Mouse (Mus musculus): ENCODE measurements around the gene Ski. TPM values are rescaled to one million over a fixed set of nuclear protein-coding genes. Genes with fewer than 3 reads are reported as not detected.

The Ski gene
- polyA plus RNA-seq, 1 experiment from 2014 or later = 14.5 TPM

- 79% methylated on average over 9 of the region's 9 CpGs for WGBS
- H3K4me1 ChIP-seq (ENCODE audit: insufficient read depth, low read length) = peaks cover 86% of the 10 kb centered on the region
- no peak for ATAC-seq (ENCODE audit: low FRiP score, low TSS enrichment)
Measured at GRCm38 (mm10) chr4:155185845-155186244, 36.5 kb downstream of the Ski start.

GRCm38 (mm10) chr4:155184248-155185070 is 37.9 kb downstream of the Ski start:
- no peaks in the 10 kb centered on the region for H3K27me3 ChIP-seq (ENCODE audit: insufficient read depth, low read length)
- no peaks in the 10 kb centered on the region for H3K9me3 ChIP-seq (ENCODE audit: low read length)
- H3K4me1 ChIP-seq (ENCODE audit: insufficient read depth, low read length) = peaks cover 79% of the 10 kb centered on the region
- no peaks in the 10 kb centered on the region for H3K36me3 ChIP-seq (ENCODE audit: insufficient read depth, low read length)
- 71% methylated on average over 18 of the region's 18 CpGs for WGBS
- no peak overlapping the region for H3K4me3 ChIP-seq (ENCODE audit: low read length)
- H3K9ac ChIP-seq (replicated peaks; ENCODE audit: low read length) = no peak overlapping the region
- H3K27ac ChIP-seq (ENCODE audit: low read length) = no peak overlapping the region; the same call in 1 of the 2 replicates
- no peak for ATAC-seq (ENCODE audit: low FRiP score, low TSS enrichment)
- H3K4me2 ChIP-seq (replicated peaks; ENCODE audit: low read depth, low read length) = no peak overlapping the region

More at GRCm38 (mm10) chr4:155185845-155186244, 36.5 kb downstream of the Ski start:
- Histone ChIP-seq H3K36me3 (ENCODE audit: insufficient read depth, low read length) (no peaks in the 10 kb centered on the region), H3K4me2 (replicated peaks; ENCODE audit: low read depth, low read length) (no peak overlapping the region), H3K27ac (ENCODE audit: low read length) (no peak overlapping the region), H3K27me3 (ENCODE audit: insufficient read depth, low read length) (no peaks in the 10 kb centered on the region), H3K4me3 (ENCODE audit: low read length) (no peak overlapping the region), H3K9me3 (ENCODE audit: low read length) (no peaks in the 10 kb centered on the region), H3K9ac (replicated peaks; ENCODE audit: low read length) (no peak overlapping the region)

GRCm38 (mm10) chr4:155183201-155183600 is 39.2 kb downstream of the Ski start:
- Histone ChIP-seq H3K9me3 (ENCODE audit: low read length) (no peaks in the 10 kb centered on the region), H3K27me3 (ENCODE audit: insufficient read depth, low read length) (no peaks in the 10 kb centered on the region), H3K9ac (replicated peaks; ENCODE audit: low read length) (no peak overlapping the region), H3K4me1 (ENCODE audit: insufficient read depth, low read length) (peaks cover 79% of the 10 kb centered on the region), H3K36me3 (ENCODE audit: insufficient read depth, low read length) (no peaks in the 10 kb centered on the region), H3K27ac (ENCODE audit: low read length) (no peak overlapping the region), H3K4me2 (replicated peaks; ENCODE audit: low read depth, low read length) (no peak overlapping the region), H3K4me3 (ENCODE audit: low read length) (no peak overlapping the region)
- 65% methylated on average over 7 of the region's 7 CpGs for WGBS
- ATAC-seq (ENCODE audit: low FRiP score, low TSS enrichment) = no peak

GRCm38 (mm10) chr4:155178981-155179512 is 43.3 kb downstream of the Ski start:
- no peaks in the 10 kb centered on the region for H3K36me3 ChIP-seq (ENCODE audit: insufficient read depth, low read length)
- H3K27ac ChIP-seq (ENCODE audit: low read length) = peak overlapping the region; percentile 91
- 31% methylated on average over 3 of the region's 3 CpGs for WGBS
- no peaks in the 10 kb centered on the region for H3K27me3 ChIP-seq (ENCODE audit: insufficient read depth, low read length)
- no peaks in the 10 kb centered on the region for H3K9me3 ChIP-seq (ENCODE audit: low read length)
- ATAC-seq (ENCODE audit: low FRiP score, low TSS enrichment) = peak; percentile 39; the same call in 1 of the 2 replicates
- H3K9ac ChIP-seq (replicated peaks; ENCODE audit: low read length) = 0 out of 2 replicates have a peak overlapping the region, but pooled peaks have one; percentile 40
- H3K4me3 ChIP-seq (ENCODE audit: low read length) = no peak overlapping the region
- peak overlapping the region; percentile 42 for H3K4me2 ChIP-seq (replicated peaks; ENCODE audit: low read depth, low read length)
- H3K4me1 ChIP-seq (ENCODE audit: insufficient read depth, low read length) = peaks cover 79% of the 10 kb centered on the region

GRCm38 (mm10) chr4:155178274-155178673 is 44.1 kb downstream of the Ski start:
- ATAC-seq (ENCODE audit: low FRiP score, low TSS enrichment) = peak; percentile 46
- Histone ChIP-seq H3K36me3 (ENCODE audit: insufficient read depth, low read length) (no peaks in the 10 kb centered on the region), H3K9me3 (ENCODE audit: low read length) (no peaks in the 10 kb centered on the region), H3K4me3 (ENCODE audit: low read length) (peak overlapping the region; percentile 12; the same call in 1 of the 2 replicates), H3K27ac (ENCODE audit: low read length) (peak overlapping the region; percentile 91), H3K4me1 (ENCODE audit: insufficient read depth, low read length) (peaks cover 79% of the 10 kb centered on the region), H3K4me2 (replicated peaks; ENCODE audit: low read depth, low read length) (peak overlapping the region; percentile 42), H3K9ac (replicated peaks; ENCODE audit: low read length) (peak overlapping the region; percentile 40; the same call in 1 of the 2 replicates), H3K27me3 (ENCODE audit: insufficient read depth, low read length) (no peaks in the 10 kb centered on the region)
- 3% methylated on average over 6 of the region's 6 CpGs for WGBS

- H3K27ac ChIP-seq (ENCODE audit: low read length) = 0 out of 2 replicates have a peak overlapping the region, but pooled peaks have one; percentile 27
Measured at GRCm38 (mm10) chr4:155176210-155176609, 46.2 kb downstream of the Ski start.

GRCm38 (mm10) chr4:155173822-155174785 is 48.3 kb downstream of the Ski start:
- Histone ChIP-seq H3K4me3 (ENCODE audit: low read length) (no peak overlapping the region), H3K36me3 (ENCODE audit: insufficient read depth, low read length) (no peaks in the 10 kb centered on the region), H3K9me3 (ENCODE audit: low read length) (no peaks in the 10 kb centered on the region), H3K27me3 (ENCODE audit: insufficient read depth, low read length) (no peaks in the 10 kb centered on the region), H3K4me1 (ENCODE audit: insufficient read depth, low read length) (peaks cover 86% of the 10 kb centered on the region), H3K27ac (ENCODE audit: low read length) (peak overlapping the region; percentile 98), H3K9ac (replicated peaks; ENCODE audit: low read length) (peak overlapping the region; percentile 53), H3K4me2 (replicated peaks; ENCODE audit: low read depth, low read length) (peak overlapping the region; percentile 41)
- ATAC-seq (ENCODE audit: low FRiP score, low TSS enrichment) = 0 out of 2 replicates have a peak, but pooled peaks have one; percentile 3
- 14% methylated on average over 16 of the region's 17 CpGs for WGBS

More at GRCm38 (mm10) chr4:155176210-155176609, 46.2 kb downstream of the Ski start:
- H3K4me1 ChIP-seq (ENCODE audit: insufficient read depth, low read length) = peaks cover 90% of the 10 kb centered on the region
- H3K27me3 ChIP-seq (ENCODE audit: insufficient read depth, low read length) = no peaks in the 10 kb centered on the region
- no peak overlapping the region for H3K9ac ChIP-seq (replicated peaks; ENCODE audit: low read length)
- no peaks in the 10 kb centered on the region for H3K9me3 ChIP-seq (ENCODE audit: low read length)
- no peaks in the 10 kb centered on the region for H3K36me3 ChIP-seq (ENCODE audit: insufficient read depth, low read length)
- H3K4me3 ChIP-seq (ENCODE audit: low read length) = no peak overlapping the region
- 45% methylated on average over 3 of the region's 3 CpGs for WGBS
- no peak for ATAC-seq (ENCODE audit: low FRiP score, low TSS enrichment)
- H3K4me2 ChIP-seq (replicated peaks; ENCODE audit: low read depth, low read length) = no peak overlapping the region

GRCm38 (mm10) chr4:155172909-155173821 is 49.2 kb downstream of the Ski start:
- peak; percentile 93 for ATAC-seq (ENCODE audit: low FRiP score, low TSS enrichment)
- Histone ChIP-seq H3K4me2 (replicated peaks; ENCODE audit: low read depth, low read length) (peak overlapping the region; percentile 41), H3K36me3 (ENCODE audit: insufficient read depth, low read length) (no peaks in the 10 kb centered on the region), H3K27me3 (ENCODE audit: insufficient read depth, low read length) (no peaks in the 10 kb centered on the region), H3K4me3 (ENCODE audit: low read length) (peak overlapping the region; percentile 10; the same call in 1 of the 2 replicates), H3K27ac (ENCODE audit: low read length) (peak overlapping the region; percentile 98), H3K4me1 (ENCODE audit: insufficient read depth, low read length) (peaks cover 77% of the 10 kb centered on the region), H3K9me3 (ENCODE audit: low read length) (no peaks in the 10 kb centered on the region), H3K9ac (replicated peaks; ENCODE audit: low read length) (peak overlapping the region; percentile 58)
- 18% methylated on average over 21 of the region's 21 CpGs for WGBS

All from kidney, embryonic 16.5 days (tissue).